Mouse (Mus musculus): Measurements from ENCODE around the gene Gda. TPM values are rescaled to one million over a fixed set of nuclear protein-coding genes. Genes with fewer than 3 reads are reported as not detected.

Gene Gda
- polyA plus RNA-seq, 1 experiment from 2014 or later: not detected

DNA sequence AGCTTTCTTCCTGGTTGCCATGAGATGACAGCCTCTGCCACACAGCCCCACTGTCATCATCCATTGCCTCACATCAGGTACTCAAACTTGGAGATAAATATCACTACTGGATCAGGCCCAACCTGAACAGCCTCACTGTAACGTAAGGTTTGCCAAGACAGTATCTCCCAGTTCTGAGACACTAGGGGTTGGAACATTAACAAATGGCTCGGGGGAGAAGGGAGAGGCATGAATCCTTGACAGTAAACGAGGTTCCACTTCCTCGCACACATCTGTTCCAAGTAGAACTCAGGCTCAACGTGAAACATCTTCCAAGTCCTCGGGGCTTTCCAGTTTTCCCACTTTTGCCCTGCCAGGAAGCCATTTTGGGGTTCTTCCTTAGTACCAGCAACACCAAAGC is 123.6 kb downstream of the Gda start:
- H3K4me3 ChIP-seq: no peak overlapping the region
- no peak for DNase-seq (ENCODE audit: low spot score)
- H3K36me3 ChIP-seq: no peaks in the 10 kb centered on the region
- no peaks in the 10 kb centered on the region for H3K9me3 ChIP-seq
- no peaks in the 10 kb centered on the region for H3K4me1 ChIP-seq (replicated peaks)
- H3K27me3 ChIP-seq (ENCODE audit: insufficient read depth, poor library complexity, severe bottlenecking): no peaks in the 10 kb centered on the region
- 92% methylated on average over 6 of the region's 6 CpGs for WGBS
- H3K27ac ChIP-seq: no peak overlapping the region

DNA sequence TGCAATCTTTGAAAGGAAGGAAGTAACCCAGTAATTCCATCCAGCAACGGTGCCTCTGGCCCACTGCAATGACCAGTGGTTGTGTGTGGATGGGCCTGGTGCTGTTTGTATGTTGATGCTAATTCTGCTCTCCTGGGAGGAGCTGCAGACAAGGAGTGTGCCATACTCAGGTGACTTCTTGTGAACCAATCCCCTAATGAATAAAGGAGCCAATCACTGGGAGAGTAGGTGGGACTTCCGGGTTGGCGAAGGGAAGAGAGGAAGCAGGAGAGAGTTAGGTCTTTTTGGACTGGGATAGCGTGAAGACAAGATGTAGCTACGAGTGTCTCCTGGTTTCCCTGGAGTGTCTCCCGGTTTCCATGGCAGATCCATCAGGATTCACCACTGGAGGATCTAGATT is 126.6 kb downstream of the Gda start:
- Histone ChIP-seq H3K9me3 (no peaks in the 10 kb centered on the region), H3K4me3 (no peak overlapping the region), H3K27ac (no peak overlapping the region), H3K27me3 (ENCODE audit: insufficient read depth, poor library complexity, severe bottlenecking) (no peaks in the 10 kb centered on the region), H3K4me1 (replicated peaks) (no peaks in the 10 kb centered on the region), H3K36me3 (no peaks in the 10 kb centered on the region)
- DNase-seq (ENCODE audit: low spot score): no peak
- WGBS: 90% methylated on average over 6 of the region's 6 CpGs

Other genes starting within 250 kb of the Gda start
- 106 and 108 TPM in 2 replicates for gene Zfand5, start 201.2 kb downstream of the Gda start, polyA plus RNA-seq (2016; fragmentation: Nextera tagmentation; extraction: Ambion mirVana)
- 69.3 and 70.2 TPM in 2 replicates for gene 1110059E24Rik, start 179.5 kb upstream of the Gda start, polyA plus RNA-seq (2016; fragmentation: Nextera tagmentation; extraction: Ambion mirVana)
- 33.6 and 34.5 TPM in 2 replicates for gene Abhd17b, start 179.7 kb upstream of the Gda start, polyA plus RNA-seq (2016; fragmentation: Nextera tagmentation; extraction: Ambion mirVana)

Measured in hindbrain, embryonic 10.5 days (tissue).